Mouse (Mus musculus) heart, embryonic 13.5 days (tissue): ENCODE results near the gene Agap1. TPM values are rescaled to one million over a fixed set of nuclear protein-coding genes. Genes with fewer than 3 reads are reported as not detected.

Experiments
- ATAC-seq: fragments of 200-750 bp; cut with Nextera tagmentation; 2 replicates; pipeline ENCODE4 v1.8.0; 2017; ENCODE audit warnings: moderate TSS enrichment; ENCODE audit not compliant: insufficient number of reproducible peaks, low FRiP score, low TSS enrichment; ENCODE audit errors: extremely low read depth
- H3K27ac ChIP-seq: fragments of 300-500 bp; sonication (generic); replicated peaks from 2 replicates; pipeline ENCODE4 v1.5.1; 2015; ENCODE audit warnings: moderate library complexity, mild to moderate bottlenecking, inconsistent platforms
- H3K27me3 ChIP-seq: fragments of 300-500 bp; sonication (generic); replicated peaks from 2 replicates; pipeline ENCODE4 v1.6.1; 2015; ENCODE audit warnings: mild to moderate bottlenecking, inconsistent platforms
- H3K36me3 ChIP-seq: fragments of 300-500 bp; sonication (generic); 2 replicates; pipeline ENCODE4 v1.6.1; 2015; ENCODE audit warnings: mild to moderate bottlenecking, inconsistent platforms
- H3K4me1 ChIP-seq: fragments of 300-500 bp; sonication (generic); 2 replicates; pipeline ENCODE4 v1.6.1; 2015; ENCODE audit warnings: inconsistent platforms
- H3K4me2 ChIP-seq: fragments of 300-500 bp; sonication (generic); 2 replicates; pipeline ENCODE4 v1.6.1; 2015; ENCODE audit warnings: inconsistent platforms, mild to moderate bottlenecking, moderate library complexity
- H3K4me3 ChIP-seq: fragments of 300-500 bp; sonication (generic); 2 replicates; pipeline ENCODE4 v1.5.1; 2015; ENCODE audit warnings: moderate library complexity, mild to moderate bottlenecking, inconsistent platforms
- H3K9ac ChIP-seq: fragments of 300-500 bp; sonication (generic); 2 replicates; pipeline ENCODE4 v1.6.1; 2015; ENCODE audit warnings: inconsistent platforms, mild to moderate bottlenecking, moderate library complexity
- H3K9me3 ChIP-seq: fragments of 300-500 bp; sonication (generic); 2 replicates; pipeline ENCODE4 v1.6.1; 2016; ENCODE audit warnings: inconsistent platforms
- WGBS: fragments of 180-500 bp; shearing (Covaris S2); methylation state at CpG from one replicate; pipeline ENCODE4 v1.1.7; 2015; ENCODE audit warnings: mixed read lengths; 5-methylcytosine and 5-hydroxymethylcytosine counted together
- polyA plus RNA-seq: library from polyadenylated mRNA; unstranded; fragments of >200 nt; fragmentation: Nextera tagmentation; extraction: Ambion mirVana; gene quantifications from 2 replicates; pipeline ENCODE4 v1.2.1, GENCODE M21; 2015

The Agap1 gene
- polyA plus RNA-seq, 1 experiment from 2014 or later = 7.1 TPM

DNA sequence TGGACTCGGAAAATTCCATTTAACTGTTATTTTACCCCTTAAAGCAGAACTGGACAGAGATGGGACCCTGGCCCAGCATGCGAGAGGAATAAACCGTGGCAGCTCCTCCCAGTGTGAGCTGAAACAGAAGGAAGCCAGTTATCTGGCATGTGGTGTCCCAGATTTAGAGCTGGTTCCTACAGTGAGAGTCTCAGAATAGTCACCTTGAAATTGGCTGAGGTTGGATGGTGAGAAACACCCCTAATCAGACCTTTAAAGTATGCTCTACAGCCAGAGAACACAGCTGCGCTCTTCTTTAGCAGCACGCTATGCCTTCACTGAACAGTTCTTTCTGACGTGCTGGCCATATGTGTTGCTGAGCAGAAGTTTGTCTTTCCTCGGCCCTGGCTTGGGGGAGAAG lies 168.2 kb downstream of the Agap1 start:
- 36% methylated on average over 7 of the region's 7 CpGs for WGBS
- peak overlapping the region; percentile 78 for H3K27ac ChIP-seq
- H3K4me2 ChIP-seq = 0 out of 2 replicates have a peak overlapping the region, but pooled peaks have one; percentile 1
- no peaks in the 10 kb centered on the region for H3K27me3 ChIP-seq
- H3K4me1 ChIP-seq = peaks cover 86% of the 10 kb centered on the region
- ATAC-seq = no peak
- peak overlapping the region; percentile 61 for H3K9ac ChIP-seq
- no peaks in the 10 kb centered on the region for H3K9me3 ChIP-seq
- no peak overlapping the region for H3K4me3 ChIP-seq
- H3K36me3 ChIP-seq = no peaks in the 10 kb centered on the region

DNA sequence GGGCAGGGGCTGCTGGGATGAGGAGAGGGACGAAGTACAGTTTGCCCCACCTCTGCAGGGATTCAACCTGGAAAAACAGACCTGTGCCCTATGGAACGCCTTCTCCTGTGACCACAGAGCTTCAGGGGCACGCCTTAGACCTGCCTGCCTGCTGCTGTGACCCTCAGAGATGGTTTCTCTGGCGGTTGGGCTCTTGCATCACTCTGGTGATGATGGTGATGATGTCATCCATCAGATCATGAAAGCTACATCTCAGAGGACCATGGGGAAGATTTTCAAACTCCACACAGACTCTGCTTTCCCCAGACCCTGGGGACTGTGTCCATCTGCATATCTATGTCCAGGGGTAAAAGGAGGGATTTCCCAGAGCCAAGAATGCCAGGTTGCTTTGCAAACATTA lies 170.7 kb downstream of the Agap1 start:
- Histone ChIP-seq H3K27ac (no peak overlapping the region), H3K4me1 (peaks cover 61% of the 10 kb centered on the region), H3K36me3 (peaks cover 18% of the 10 kb centered on the region), H3K4me2 (no peak overlapping the region), H3K27me3 (no peaks in the 10 kb centered on the region), H3K4me3 (no peak overlapping the region), H3K9ac (peak overlapping the region; percentile 8; the same call in 1 of the 2 replicates), H3K9me3 (no peaks in the 10 kb centered on the region)
- no peak for ATAC-seq
- 71% methylated on average over 4 of the region's 4 CpGs for WGBS

DNA sequence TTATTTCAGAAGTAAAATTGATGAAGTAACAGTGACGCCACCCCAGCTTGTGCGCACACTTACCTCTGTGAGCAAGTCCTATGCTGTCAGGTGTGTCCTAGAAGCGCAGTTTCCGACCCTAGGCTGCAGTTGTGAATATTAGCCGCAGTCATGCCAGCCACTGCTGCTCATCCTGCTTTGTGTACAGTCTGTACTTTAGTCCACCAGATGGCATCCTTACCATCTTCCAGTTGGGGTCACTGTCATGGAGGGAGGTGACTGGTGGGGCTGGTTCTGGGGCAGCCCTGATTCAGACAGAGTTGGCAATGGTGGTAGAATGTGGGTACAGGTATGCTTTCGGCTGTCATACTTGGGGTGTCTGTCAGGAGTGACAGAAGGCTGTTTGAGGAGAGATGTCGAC lies 171.4 kb downstream of the Agap1 start:
- H3K27me3 ChIP-seq = no peaks in the 10 kb centered on the region
- H3K9me3 ChIP-seq = no peaks in the 10 kb centered on the region
- peaks cover 60% of the 10 kb centered on the region for H3K4me1 ChIP-seq
- ATAC-seq = no peak
- H3K27ac ChIP-seq = no peak overlapping the region
- peaks cover 18% of the 10 kb centered on the region for H3K36me3 ChIP-seq
- H3K9ac ChIP-seq = no peak overlapping the region
- 84% methylated on average over 7 of the region's 7 CpGs for whole genome bisulfite sequencing
- H3K4me2 ChIP-seq = no peak overlapping the region
- no peak overlapping the region for H3K4me3 ChIP-seq

DNA sequence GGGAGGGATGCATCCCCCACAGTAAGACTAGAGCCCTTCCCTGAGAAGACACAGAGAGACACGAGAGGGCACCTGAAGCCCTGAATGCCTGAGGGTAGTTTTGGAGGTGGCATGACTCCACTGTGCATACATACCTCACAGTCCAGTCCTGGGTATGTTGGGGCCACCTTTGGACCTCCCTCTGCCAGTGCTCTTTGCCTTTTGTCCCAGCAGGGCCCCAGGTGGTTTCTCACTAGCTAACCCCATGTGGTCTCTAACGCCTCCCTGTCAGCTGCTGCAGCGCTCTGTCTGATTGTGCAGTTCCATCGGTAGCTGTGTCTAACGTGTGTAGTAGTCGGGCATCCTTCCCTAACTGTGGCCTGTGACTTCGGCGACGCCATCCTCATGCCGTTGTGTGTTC lies 172.3 kb downstream of the Agap1 start:
- H3K36me3 ChIP-seq = peaks cover 18% of the 10 kb centered on the region
- no peak overlapping the region for H3K4me3 ChIP-seq
- 73% methylated on average over 10 of the region's 10 CpGs for WGBS
- H3K27ac ChIP-seq = no peak overlapping the region
- H3K9me3 ChIP-seq = no peaks in the 10 kb centered on the region
- no peak for ATAC-seq
- H3K27me3 ChIP-seq = no peaks in the 10 kb centered on the region
- peaks cover 55% of the 10 kb centered on the region for H3K4me1 ChIP-seq
- no peak overlapping the region for H3K4me2 ChIP-seq
- no peak overlapping the region for H3K9ac ChIP-seq

DNA sequence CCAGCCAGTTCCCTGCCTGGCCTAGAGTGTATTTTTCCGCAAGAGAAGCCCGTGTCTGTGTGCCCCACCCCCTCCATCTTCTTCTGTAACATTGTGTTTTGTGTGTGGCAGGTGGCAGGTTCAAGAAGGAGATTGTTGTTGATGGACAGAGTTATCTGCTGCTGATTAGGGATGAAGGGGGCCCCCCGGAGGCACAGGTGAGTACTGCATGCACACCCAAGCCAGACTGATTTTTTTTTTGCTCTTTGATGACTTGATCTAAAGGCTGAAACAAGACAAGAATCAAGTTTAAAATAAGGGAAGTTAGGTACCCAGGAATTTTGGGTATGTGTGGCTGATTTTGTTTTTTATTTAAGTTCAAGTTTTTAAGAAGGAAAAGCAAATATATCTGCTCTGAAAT lies 173.0 kb downstream of the Agap1 start:
- no peaks in the 10 kb centered on the region for H3K9me3 ChIP-seq
- ATAC-seq = no peak
- no peak overlapping the region for H3K9ac ChIP-seq
- H3K27ac ChIP-seq = no peak overlapping the region
- WGBS = 52% methylated on average over 3 of the region's 3 CpGs
- H3K27me3 ChIP-seq = no peaks in the 10 kb centered on the region
- peaks cover 18% of the 10 kb centered on the region for H3K36me3 ChIP-seq
- H3K4me1 ChIP-seq = peaks cover 47% of the 10 kb centered on the region
- no peak overlapping the region for H3K4me3 ChIP-seq
- H3K4me2 ChIP-seq = no peak overlapping the region

DNA sequence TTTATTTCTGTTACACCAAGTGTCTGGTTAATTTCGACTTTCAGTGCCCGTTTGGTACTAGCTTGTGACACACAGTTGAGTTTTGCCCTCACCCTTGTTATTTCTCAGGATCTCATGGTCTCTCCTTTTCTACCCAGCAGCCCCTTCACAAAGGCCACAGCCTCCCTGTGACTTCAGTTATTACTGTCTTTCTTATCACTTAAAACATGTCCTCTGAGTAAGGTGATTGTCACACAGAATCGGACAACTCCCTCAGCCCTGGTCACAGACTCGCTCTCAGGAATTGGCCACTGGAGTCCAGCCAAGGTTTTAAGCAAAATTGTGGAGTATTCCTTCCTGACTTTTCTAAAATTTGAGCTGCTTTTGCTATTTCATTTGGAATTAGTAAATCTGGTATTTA lies 176.2 kb downstream of the Agap1 start:
- Histone ChIP-seq H3K27me3 (no peaks in the 10 kb centered on the region), H3K27ac (no peak overlapping the region), H3K4me2 (no peak overlapping the region), H3K9ac (no peak overlapping the region), H3K4me1 (peaks cover 19% of the 10 kb centered on the region), H3K4me3 (no peak overlapping the region), H3K9me3 (no peaks in the 10 kb centered on the region), H3K36me3 (peaks cover 40% of the 10 kb centered on the region)
- 56% methylated on average over 4 of the region's 4 CpGs for WGBS
- no peak for ATAC-seq

DNA sequence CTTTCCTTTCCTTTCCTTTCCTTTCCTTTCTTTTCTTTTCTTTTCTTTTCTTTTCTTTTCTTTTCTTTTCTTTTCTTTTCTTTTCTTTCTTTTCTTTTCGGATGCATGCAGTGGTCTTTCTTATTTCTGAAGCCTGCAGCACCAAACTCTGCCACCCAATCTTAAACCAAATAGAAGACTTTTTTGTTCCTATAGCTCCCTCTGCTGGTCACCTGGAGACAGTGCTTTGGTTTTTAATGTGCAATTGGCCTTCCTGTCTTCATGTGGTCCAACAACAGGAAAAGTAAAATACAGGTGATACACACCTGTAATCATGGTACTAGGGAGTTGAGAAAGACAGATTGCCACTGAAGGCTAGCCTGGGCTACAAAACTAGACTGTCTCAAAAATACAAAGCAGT lies 177.1 kb downstream of the Agap1 start:
- no peaks in the 10 kb centered on the region for H3K27me3 ChIP-seq

DNA sequence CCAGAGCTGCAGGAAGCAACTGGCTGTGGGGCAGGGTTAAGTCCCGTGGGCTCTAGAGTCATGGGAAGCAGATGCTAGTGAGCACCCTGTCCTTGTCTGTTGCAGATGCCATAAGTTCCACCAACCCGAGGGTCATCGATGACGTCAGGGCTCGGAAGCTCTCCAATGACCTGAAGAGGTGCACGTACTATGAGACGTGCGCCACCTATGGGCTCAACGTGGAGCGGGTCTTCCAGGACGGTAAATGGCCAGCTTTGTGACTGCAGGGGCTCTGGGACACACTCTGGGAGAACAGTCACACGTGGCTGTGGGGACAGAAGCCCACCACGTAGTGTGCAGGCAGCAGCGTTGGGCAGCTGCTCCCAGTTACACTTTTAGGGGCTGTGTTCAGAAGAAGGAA lies 179.4 kb downstream of the Agap1 start:
- H3K9ac ChIP-seq = no peak overlapping the region
- no peak overlapping the region for H3K27ac ChIP-seq
- no peak for ATAC-seq
- H3K4me2 ChIP-seq = no peak overlapping the region
- H3K36me3 ChIP-seq = peaks cover 50% of the 10 kb centered on the region
- no peak overlapping the region for H3K4me3 ChIP-seq
- 70% methylated on average over 14 of the region's 14 CpGs for WGBS
- H3K4me1 ChIP-seq = peaks cover 20% of the 10 kb centered on the region
- H3K27me3 ChIP-seq = no peaks in the 10 kb centered on the region
- H3K9me3 ChIP-seq = no peaks in the 10 kb centered on the region

More for the DNA sequence above, 177.1 kb downstream of the Agap1 start:
- peaks cover 45% of the 10 kb centered on the region for H3K36me3 ChIP-seq
- no peak for ATAC-seq
- H3K4me1 ChIP-seq = peaks cover 17% of the 10 kb centered on the region
- no peak overlapping the region for H3K4me2 ChIP-seq
- 35% methylated on average over 1 of the region's 1 CpGs for WGBS
- no peaks in the 10 kb centered on the region for H3K9me3 ChIP-seq
- no peak overlapping the region for H3K4me3 ChIP-seq
- no peak overlapping the region for H3K9ac ChIP-seq
- no peak overlapping the region for H3K27ac ChIP-seq

DNA sequence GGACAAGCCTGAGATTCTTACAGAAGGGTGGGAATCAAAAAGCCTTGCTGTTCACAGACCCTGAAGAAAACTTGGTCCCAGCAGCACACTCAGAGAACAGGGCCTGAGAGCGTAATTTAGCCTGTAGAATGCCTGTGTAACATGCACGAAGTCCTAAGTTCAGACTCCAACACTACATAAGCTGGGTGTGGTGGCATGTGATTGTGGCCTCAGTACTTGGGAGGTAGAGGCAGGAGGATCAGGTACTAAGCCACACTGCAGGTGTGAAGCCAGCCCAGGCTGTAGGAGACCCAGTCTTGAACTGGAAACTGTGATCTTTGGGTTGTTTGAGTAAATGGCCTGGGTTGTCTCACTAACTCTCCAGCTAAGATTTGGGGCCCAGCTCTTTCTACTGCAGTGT lies 180.5 kb downstream of the Agap1 start:
- no peaks in the 10 kb centered on the region for H3K27me3 ChIP-seq
- H3K36me3 ChIP-seq = peaks cover 40% of the 10 kb centered on the region
- H3K9me3 ChIP-seq = no peaks in the 10 kb centered on the region
- no peak overlapping the region for H3K9ac ChIP-seq
- no peak overlapping the region for H3K4me2 ChIP-seq
- no peak for ATAC-seq
- peaks cover 20% of the 10 kb centered on the region for H3K4me1 ChIP-seq
- no peak overlapping the region for H3K4me3 ChIP-seq
- H3K27ac ChIP-seq = no peak overlapping the region
- 90% methylated on average over 2 of the region's 2 CpGs for WGBS

DNA sequence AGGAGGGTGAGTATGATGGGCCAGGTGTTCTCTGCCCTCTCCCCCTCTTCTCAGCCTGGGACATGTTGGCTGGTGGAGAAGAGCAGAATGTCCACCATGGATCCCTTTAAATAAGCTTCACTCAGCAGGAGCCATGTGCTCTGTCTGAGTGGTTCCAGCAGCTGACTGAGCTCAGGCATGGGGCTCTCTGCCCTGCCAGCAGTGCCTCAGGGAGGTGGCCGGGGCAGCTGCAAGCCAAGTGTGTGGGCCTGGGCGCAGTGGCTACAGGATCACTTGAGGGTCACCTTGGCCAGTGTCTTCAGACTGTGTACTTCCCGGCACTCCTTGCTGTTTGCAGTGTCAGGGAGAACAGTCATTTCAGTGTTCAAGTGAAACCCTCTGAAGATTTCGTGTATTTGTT lies 183.1 kb downstream of the Agap1 start:
- H3K9ac ChIP-seq = no peak overlapping the region
- no peaks in the 10 kb centered on the region for H3K27me3 ChIP-seq
- peak overlapping the region; percentile 31; the same call in 1 of the 2 replicates for H3K27ac ChIP-seq
- no peaks in the 10 kb centered on the region for H3K9me3 ChIP-seq
- no peak for ATAC-seq
- H3K4me1 ChIP-seq = peaks cover 13% of the 10 kb centered on the region
- no peak overlapping the region for H3K4me3 ChIP-seq
- 81% methylated on average over 4 of the region's 4 CpGs for WGBS
- peaks cover 42% of the 10 kb centered on the region for H3K36me3 ChIP-seq
- no peak overlapping the region for H3K4me2 ChIP-seq

DNA sequence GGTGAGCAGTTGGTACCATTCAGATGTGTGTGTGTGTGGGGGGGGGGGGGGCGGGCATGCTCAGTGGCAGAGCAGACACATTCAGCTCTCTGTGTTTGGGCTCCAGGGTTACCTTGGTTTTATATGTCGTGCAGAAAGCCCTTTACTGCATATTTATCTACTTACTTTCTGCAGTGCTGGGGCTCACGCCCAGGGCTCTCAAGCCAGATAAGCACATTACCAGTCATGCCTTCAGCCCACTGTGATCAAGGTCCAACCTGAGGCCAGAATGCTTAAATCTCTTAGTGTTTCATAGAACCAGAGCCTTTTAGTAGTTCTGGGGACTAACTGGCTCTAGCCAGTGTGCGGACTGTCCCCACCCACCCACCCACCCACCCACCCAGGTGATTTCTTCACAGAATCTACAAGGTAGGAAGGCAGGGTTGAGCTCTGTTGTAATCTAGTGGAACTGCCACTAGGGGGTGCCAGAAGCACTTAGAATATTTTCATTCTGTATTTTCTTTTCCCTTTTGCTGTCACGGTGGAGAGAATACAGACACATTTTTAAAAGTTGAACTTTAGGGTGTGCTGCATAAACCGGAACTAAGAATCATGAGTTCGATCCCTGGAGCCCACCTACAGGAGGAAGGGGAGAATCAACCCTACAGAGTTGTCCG lies 189.0 kb downstream of the Agap1 start:
- Histone ChIP-seq H3K4me3 (peak overlapping the region; percentile 1; the same call in 1 of the 2 replicates), H3K9ac (0 out of 2 replicates have a peak overlapping the region, but pooled peaks have one; percentile 40), H3K4me1 (peaks cover 15% of the 10 kb centered on the region), H3K27me3 (no peaks in the 10 kb centered on the region), H3K4me2 (peak overlapping the region; percentile 51), H3K27ac (peak overlapping the region; percentile 48; the same call in 1 of the 2 replicates), H3K9me3 (no peaks in the 10 kb centered on the region), H3K36me3 (peaks cover 9% of the 10 kb centered on the region)
- 45% methylated on average over 8 of the region's 8 CpGs for WGBS
- no peak for ATAC-seq

DNA sequence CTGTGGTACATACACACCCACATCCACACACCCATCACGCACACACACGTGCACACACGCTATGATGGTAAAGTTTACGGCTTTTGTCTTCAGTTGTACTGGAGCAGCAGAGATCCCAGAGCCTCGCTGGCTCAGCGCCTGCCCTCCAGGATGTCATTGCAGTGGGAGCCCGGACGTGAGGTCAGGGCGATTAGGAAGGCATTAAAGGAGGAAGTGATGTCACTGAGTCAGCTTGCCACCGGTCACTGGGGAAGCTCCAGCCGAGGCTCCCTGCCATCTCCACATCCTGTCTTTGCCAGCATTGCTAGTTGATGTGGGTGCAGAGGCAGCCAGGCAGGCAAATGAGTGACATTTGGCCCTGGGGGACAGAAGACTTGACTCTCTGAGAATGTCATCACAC lies 189.5 kb downstream of the Agap1 start:
- whole genome bisulfite sequencing = 55% methylated on average over 11 of the region's 11 CpGs
- no peaks in the 10 kb centered on the region for H3K9me3 ChIP-seq
- peaks cover 3% of the 10 kb centered on the region; the same call in 1 of the 2 replicates for H3K36me3 ChIP-seq
- no peak for ATAC-seq
- H3K27me3 ChIP-seq = no peaks in the 10 kb centered on the region
- H3K9ac ChIP-seq = 0 out of 2 replicates have a peak overlapping the region, but pooled peaks have one; percentile 40
- H3K4me3 ChIP-seq = peak overlapping the region; percentile 1; the same call in 1 of the 2 replicates
- H3K27ac ChIP-seq = peak overlapping the region; percentile 48; the same call in 1 of the 2 replicates
- peaks cover 15% of the 10 kb centered on the region for H3K4me1 ChIP-seq
- H3K4me2 ChIP-seq = peak overlapping the region; percentile 51
